Mouse (Mus musculus): ENCODE results near the gene Arl8b. TPM values are rescaled to one million over a fixed set of nuclear protein-coding genes. Genes with fewer than 3 reads are reported as not detected.

Arl8b gene
- polyA plus RNA-seq, 1 experiment from 2014 or later, result 87.8 TPM

Other genes with a start within 250 kb of the Arl8b start
- gene Bhlhe40, start 122.5 kb upstream of the Arl8b start, polyA plus RNA-seq (2016; fragmentation: Nextera tagmentation; extraction: Ambion mirVana), result 3.8 and 4.4 TPM in 2 replicates
- 14.1 and 17.8 TPM in 2 replicates for gene Edem1, start 45.5 kb downstream of the Arl8b start, polyA plus RNA-seq (2016; fragmentation: Nextera tagmentation; extraction: Ambion mirVana)